In genomic region chr4:120387496-120387895, GRCm38 (mm10) we compare ENCODE assay signal across 9 mouse cellular contexts. TPM values are rescaled to one million over a fixed set of nuclear protein-coding genes. Genes with fewer than 3 reads are reported as not detected.
A peak's percentile ranks its signal among the peaks of the same experiment; 100 is the strongest.
DNase-seq lines count a peak whose midpoint lies in the region; ATAC-seq lines count a peak whose summit lies in the region.
"Had no signal": no experiment of that assay in that cellular context is flagged by ENCODE, and none has a peak within 500 bp of the region (broad histone marks: within the 10 kb centered on the region; RNA-seq: fewer than 3 reads in every experiment).

No protein-coding gene starts in this region.

- no peaks in the 10 kb centered on the region for H3K36me3 ChIP-seq in limb, embryonic 10.5 days
- H3K36me3 ChIP-seq: embryonic facial prominence, embryonic 15.5 days had no signal

- no peaks in the 10 kb centered on the region for H3K27me3 ChIP-seq in limb, embryonic 10.5 days (ENCODE audit: low read depth, poor library complexity, severe bottlenecking)
- H3K27me3 ChIP-seq: embryonic facial prominence, embryonic 15.5 days had no signal

- WGBS in limb, embryonic 10.5 days: 42% methylated on average over 4 of the region's 4 CpGs

- H3K4me3 ChIP-seq in limb, embryonic 10.5 days: no peak overlapping the region
- H3K4me3 ChIP-seq: embryonic facial prominence, embryonic 15.5 days had no signal

- peaks cover 10% of the 10 kb centered on the region for H3K4me1 ChIP-seq in limb, embryonic 10.5 days
- H3K4me1 ChIP-seq: embryonic facial prominence, embryonic 15.5 days had no signal

- H3K27ac ChIP-seq in limb, embryonic 10.5 days: no peak overlapping the region
- H3K27ac ChIP-seq: embryonic facial prominence, embryonic 15.5 days had no signal

- H3K9me3 ChIP-seq in limb, embryonic 10.5 days (replicated peaks): no peaks in the 10 kb centered on the region
- H3K9me3 ChIP-seq: embryonic facial prominence, embryonic 15.5 days had no signal

- no peak for ATAC-seq in erythroblast, adult 5-6 weeks (replicated peaks; ENCODE audit: low FRiP score, poor library complexity, severe bottlenecking)

- peak; percentile 56 for DNase-seq in adrenal gland, postnatal 14 days
- no peak for DNase-seq in adrenal gland, postnatal 4 days (ENCODE audit: low spot score in 2 of 2)
- peak; percentile 31 to 41 for DNase-seq in left cerebral cortex, adult 18-20 months (ENCODE audit: low spot score in 2 of 2)
- DNase-seq in left cerebral cortex, adult 8-10 months (ENCODE audit: low spot score in 2 of 2): no peak
- DNase-seq in c-Kit-positive CD71-positive TER-119-positive erythroid progenitor cells, embryonic 14.5 days (ENCODE audit: low spot score): peak; percentile 48
- DNase-seq in limb, embryonic 10.5 days (ENCODE audit: low spot score): peak; percentile 31
- DNase-seq in frontal cortex, postnatal 10 days (ENCODE audit: low spot score in 2 of 2): no peak

RNA-seq across cellular contexts. Expression of gene Scmh1, which starts 17.6 kb away (rescaled TPM):
- total RNA-seq in adrenal gland, postnatal 14 days (2021): 41.5 and 46.4 TPM in 2 replicates
- 10 to 100 TPM; 60.9 to 62.2 TPM for total RNA-seq in adrenal gland, postnatal 4 days (2021)
- total RNA-seq in left cerebral cortex, adult 18-20 months (2021): 10 to 100 TPM; 78.5 to 84.3 TPM
- 10 to 100 TPM; 85.6 to 99.5 (median 87.5) TPM for total RNA-seq in left cerebral cortex, adult 8-10 months (2022)
- 35.8 and 38.5 TPM in 2 replicates for polyA plus RNA-seq in limb, embryonic 10.5 days (2016; fragmentation: Nextera tagmentation; extraction: Ambion mirVana)
- total RNA-seq in erythroblast, adult 5-6 weeks (2015; ENCODE audit: low replicate concordance): 7.3 and 9.8 TPM in 2 replicates
- total RNA-seq in erythroblast, adult 5-6 weeks (2017; ENCODE audit: low replicate concordance): 3.2 and 4.7 TPM in 2 replicates

Comparison
In these comparisons a context has a peak if more than half of its experiments do, and no peak if none do; other contexts are left out.
1. DNase-seq: peak in adrenal gland, postnatal 14 days (single experiment), left cerebral cortex, adult 18-20 months (2 of 2), c-Kit-positive CD71-positive TER-119-positive erythroid progenitor cells, embryonic 14.5 days (single experiment) and limb, embryonic 10.5 days (single experiment); none in adrenal gland, postnatal 4 days (0 of 2), left cerebral cortex, adult 8-10 months (0 of 2) and frontal cortex, postnatal 10 days (0 of 2).